8 mouse cellular contexts compared by ENCODE assay signal in genomic region chr11:62550727-62551225, GRCm38 (mm10). TPM values are rescaled to one million over a fixed set of nuclear protein-coding genes. Genes with fewer than 3 reads are reported as not detected.
DNase-seq lines count a peak whose midpoint lies in the region; ATAC-seq lines count a peak whose summit lies in the region.

Gene Ubb (plus strand): TSS chr11:62551171.

- ATAC-seq in hindbrain, embryonic 16.5 days, result peak; percentile 97

- H3K4me3 ChIP-seq in hindbrain, embryonic 16.5 days (ENCODE audit: low read length), result peak within 1 kb of the TSS; percentile 70
- peak within 1 kb of the TSS; percentile 73 for H3K4me3 ChIP-seq in macrophage (ENCODE audit: inconsistent target)

- DNase-seq in WW6 (ENCODE audit: low read depth, low spot score), result peak; percentile 100
- DNase-seq in cerebellum, postnatal 4 days (ENCODE audit: low spot score in 2 of 2), result peak; percentile 97 to 98
- DNase-seq in gastrocnemius, adult 18-20 months (ENCODE audit: low spot score), result peak; percentile 99
- DNase-seq in left cerebral cortex, adult 18-20 months (ENCODE audit: low spot score in 2 of 2), result peak; percentile 99
- DNase-seq in right cerebral cortex, adult 18-20 months, result peak; percentile 99
- DNase-seq in urinary bladder, postnatal 10 days (ENCODE audit: low spot score), result peak; percentile 98

- H3K9me3 ChIP-seq in hindbrain, embryonic 16.5 days (ENCODE audit: control insufficient read depth, low read length), result no peaks in the 10 kb centered on the region

- peaks cover 31% of the 10 kb centered on the region for H3K79me2 ChIP-seq in macrophage (ENCODE audit: inconsistent target)

- peak within 1 kb of the TSS; percentile 83 for H3K4me2 ChIP-seq in hindbrain, embryonic 16.5 days (ENCODE audit: low read length)

- H3K36me3 ChIP-seq in hindbrain, embryonic 16.5 days (ENCODE audit: control insufficient read depth, insufficient read depth, low read length), result peaks cover 10% of the 10 kb centered on the region
- H3K36me3 ChIP-seq in macrophage (ENCODE audit: inconsistent target), result peaks cover 12% of the 10 kb centered on the region; the same call in 1 of the 2 replicates

- peaks cover 27% of the 10 kb centered on the region for H3K4me1 ChIP-seq in hindbrain, embryonic 16.5 days (ENCODE audit: control insufficient read depth, insufficient read depth, low read depth, low read length)

- peak within 1 kb of the TSS; percentile 91 for H3K9ac ChIP-seq in hindbrain, embryonic 16.5 days (ENCODE audit: low read depth, low read length)

- no peaks in the 10 kb centered on the region for H3K27me3 ChIP-seq in hindbrain, embryonic 16.5 days (replicated peaks; ENCODE audit: control insufficient read depth, insufficient read depth, low read length)

- under 1% methylated on average over 38 of the region's 40 CpGs for whole genome bisulfite sequencing in hindbrain, embryonic 16.5 days
- WGBS in macrophage (ENCODE audit: missing documents), result 2% methylated on average over 40 of the region's 40 CpGs

- peak within 1 kb of the TSS; percentile 99 for H3K27ac ChIP-seq in hindbrain, embryonic 16.5 days (ENCODE audit: low read depth, low read length)
- H3K27ac ChIP-seq in macrophage, result peak within 1 kb of the TSS; percentile 100

RNA-seq across cellular contexts. Expression of gene Ubb, which starts in this region (rescaled TPM):
- total RNA-seq in gastrocnemius, adult 18-20 months (2021), result 100 to 1,000 TPM; 919 to 954 TPM
- polyA plus RNA-seq in hindbrain, embryonic 16.5 days (2015; fragmentation: Nextera tagmentation; extraction: Ambion mirVana), result 4,470 and 4,568 TPM in 2 replicates
- 1,000 to 10,000 TPM; 1,699 to 1,805 TPM for total RNA-seq in left cerebral cortex, adult 18-20 months (2021)
- 100 to 1,000 TPM in 2 of 26 experiments, 10 to 100 TPM in 24; 30.2 to 156 (median 53.6) TPM for total RNA-seq in macrophage (2018; cell fraction: chromatin; rRNA removed)
- total RNA-seq in macrophage (2018; cell fraction: cytosol; rRNA removed), result 1,000 to 10,000 TPM in 12 of 26 experiments, 100 to 1,000 TPM in 14; 573 to 1,418 (median 982) TPM
- 100 to 1,000 TPM; 117 to 414 (median 278) TPM for total RNA-seq in macrophage (2018; cell fraction: nucleus; rRNA removed)
- polyA plus RNA-seq in macrophage (2018), result 916 to 1,557 TPM (median 1,390 TPM) in 3 replicates

Comparison
In these comparisons a context has a peak if more than half of its experiments do, and no peak if none do; other contexts are left out.
1. Peak in every context shown above with its lines: DNase-seq, ATAC-seq, H3K4me3 ChIP-seq and H3K27ac ChIP-seq.